ENCODE assay signal across 12 mouse cellular contexts in genomic region chr6:125585579-125585978, GRCm38 (mm10). TPM values are rescaled to one million over a fixed set of nuclear protein-coding genes. Genes with fewer than 3 reads are reported as not detected.
DNase-seq lines count a peak whose midpoint lies in the region; ATAC-seq and TF ChIP-seq lines count a peak whose summit lies in the region.
"Had no signal": no experiment of that assay in that cellular context is flagged by ENCODE, and none has a peak within 500 bp of the region (broad histone marks: within the 10 kb centered on the region; RNA-seq: fewer than 3 reads in every experiment).

No protein-coding gene starts in this region.

- H3K4me1 ChIP-seq in hindbrain, embryonic 13.5 days (replicated peaks), result peaks cover 14% of the 10 kb centered on the region
- peaks cover 10% of the 10 kb centered on the region; the same call in 1 of the 2 replicates for H3K4me1 ChIP-seq in hindbrain, embryonic 14.5 days (replicated peaks; ENCODE audit: control insufficient read depth, insufficient read depth, low read length)
- peaks cover 18% of the 10 kb centered on the region for H3K4me1 ChIP-seq in limb, embryonic 10.5 days

- no peaks in the 10 kb centered on the region for H3K27me3 ChIP-seq in hindbrain, embryonic 13.5 days
- H3K27me3 ChIP-seq in hindbrain, embryonic 14.5 days (ENCODE audit: control insufficient read depth, insufficient read depth, low read length), result no peaks in the 10 kb centered on the region
- 0 out of 2 replicates have a peak, but pooled peaks cover 5% of the 10 kb centered on the region for H3K27me3 ChIP-seq in limb, embryonic 10.5 days (ENCODE audit: low read depth, poor library complexity, severe bottlenecking)

- no peak overlapping the region for H3K9ac ChIP-seq in hindbrain, embryonic 13.5 days
- no peak overlapping the region for H3K9ac ChIP-seq in hindbrain, embryonic 14.5 days
- H3K9ac ChIP-seq: heart, embryonic 13.5 days; limb, embryonic 12.5 days had no signal

- 62% methylated on average over 3 of the region's 3 CpGs for WGBS in hindbrain, embryonic 13.5 days
- WGBS in hindbrain, embryonic 14.5 days, result 58% methylated on average over 3 of the region's 3 CpGs
- WGBS in limb, embryonic 10.5 days, result 76% methylated on average over 3 of the region's 3 CpGs

- no peak overlapping the region for H3K4me2 ChIP-seq in hindbrain, embryonic 13.5 days
- H3K4me2 ChIP-seq in hindbrain, embryonic 14.5 days (replicated peaks), result no peak overlapping the region
- H3K4me2 ChIP-seq: heart, embryonic 13.5 days; limb, embryonic 12.5 days had no signal

- TF ChIP-seq CTCF in brain, embryonic 14.5 days (IDR thresholded peaks at IDR 0.05; ENCODE audit: borderline replicate concordance, extremely low read depth, insufficient read depth, insufficient read length), result no peak

- no peak overlapping the region for H3K27ac ChIP-seq in hindbrain, embryonic 13.5 days
- H3K27ac ChIP-seq in hindbrain, embryonic 14.5 days, result no peak overlapping the region
- peak overlapping the region; percentile 36; the same call in 1 of the 2 replicates for H3K27ac ChIP-seq in limb, embryonic 10.5 days
- H3K27ac ChIP-seq: heart, embryonic 13.5 days; limb, embryonic 12.5 days had no signal

- no peak for DNase-seq in hindbrain, embryonic 14.5 days (ENCODE audit: low spot score)
- DNase-seq in MN1 (ENCODE audit: low spot score), result peak; percentile 69
- peak; percentile 23 for DNase-seq in brain, embryonic 14.5 days (ENCODE audit: low read depth)
- no peak for DNase-seq in limb, embryonic 10.5 days (ENCODE audit: low spot score)
- DNase-seq in right cerebral cortex, postnatal 25 days, result no peak
- no peak for DNase-seq in thymus, postnatal 10 days (ENCODE audit: low spot score in 2 of 2)
- DNase-seq: lung, postnatal 10 days; thymus, postnatal 14 days had no signal

- no peak overlapping the region for H3K4me3 ChIP-seq in hindbrain, embryonic 13.5 days
- H3K4me3 ChIP-seq in hindbrain, embryonic 14.5 days (replicated peaks; ENCODE audit: low read length), result no peak overlapping the region
- no peak overlapping the region for H3K4me3 ChIP-seq in limb, embryonic 10.5 days
- H3K4me3 ChIP-seq: heart, embryonic 13.5 days; limb, embryonic 12.5 days had no signal

- no peaks in the 10 kb centered on the region for H3K9me3 ChIP-seq in hindbrain, embryonic 13.5 days
- H3K9me3 ChIP-seq in hindbrain, embryonic 14.5 days (ENCODE audit: control insufficient read depth, low read length), result no peaks in the 10 kb centered on the region
- H3K9me3 ChIP-seq in limb, embryonic 10.5 days (replicated peaks), result no peaks in the 10 kb centered on the region
- H3K9me3 ChIP-seq: heart, embryonic 13.5 days; limb, embryonic 12.5 days had no signal

- ATAC-seq in hindbrain, embryonic 13.5 days (ENCODE audit: low FRiP score), result peak; percentile 27; the same call in 1 of the 2 replicates
- ATAC-seq in hindbrain, embryonic 14.5 days (ENCODE audit: low FRiP score), result no peak

- H3K36me3 ChIP-seq in hindbrain, embryonic 13.5 days, result no peaks in the 10 kb centered on the region
- H3K36me3 ChIP-seq in hindbrain, embryonic 14.5 days (replicated peaks; ENCODE audit: control insufficient read depth, insufficient read depth), result no peaks in the 10 kb centered on the region
- no peaks in the 10 kb centered on the region for H3K36me3 ChIP-seq in limb, embryonic 10.5 days
- H3K36me3 ChIP-seq: G1E; heart, embryonic 13.5 days; limb, embryonic 12.5 days had no signal

- TF ChIP-seq POLR2A in brain, embryonic 14.5 days (IDR thresholded peaks at IDR 0.05; ENCODE audit: borderline replicate concordance, extremely low read depth, insufficient read depth, insufficient read length, poor library complexity, severe bottlenecking), result no peak

RNA-seq across cellular contexts. Expression of gene Vwf, which starts 39.0 kb away (rescaled TPM):
- polyA plus RNA-seq in hindbrain, embryonic 13.5 days (2015; fragmentation: Nextera tagmentation; extraction: Ambion mirVana), result 8.0 and 11.3 TPM in 2 replicates
- polyA plus RNA-seq in hindbrain, embryonic 14.5 days (2014; fragmentation: Nextera tagmentation; extraction: Ambion mirVana), result 13.1 and 14.2 TPM in 2 replicates
- polyA plus RNA-seq in brain, embryonic 14.5 days (2012; rRNA removed), result 5.8 and 18.9 TPM in 2 replicates
- 4.5 and 5.3 TPM in 2 replicates for polyA plus RNA-seq in limb, embryonic 10.5 days (2016; fragmentation: Nextera tagmentation; extraction: Ambion mirVana)

Comparison
In these comparisons a context has a peak if more than half of its experiments do, and no peak if none do; other contexts are left out.
1. DNase-seq: peak in MN1 (single experiment) and brain, embryonic 14.5 days (single experiment); none in hindbrain, embryonic 14.5 days (single experiment), limb, embryonic 10.5 days (single experiment), right cerebral cortex, postnatal 25 days (single experiment) and thymus, postnatal 10 days (0 of 2).